Mouse (Mus musculus) CD8-positive naive resting alpha-beta T cell, adult 2 months (primary cell): ENCODE data around the gene Brca1.
"Not testable (repeated sequence)": the region's sequence is repeated elsewhere in the genome, so short reads cannot be mapped to it uniquely, and the experiment has no call there.

Experiments
- DNase-seq, 2 experiments: peaks; one replicate each; pipeline ENCODE4 v3.0.0; 2022; ENCODE audit warnings: low read depth in 2 of 2, low spot score in 2 of 2

Gene Brca1

GRCm38 (mm10) chr11:101551751-101552475 is at the start of gene Brca1, which contains the start of gene Nbr1:
Brca1 (minus strand) TSS chr11:101551955.
Nbr1 (plus strand) TSS chr11:101552149.
- peak; percentile 82 to 86 for DNase-seq

- no peak for DNase-seq
Measured at GRCm38 (mm10) chr11:101599156-101599555, 47.4 kb upstream of the Brca1 start, which contains the start of gene Gm11634. Gm11634 (minus strand) TSS chr11:101599256.

- no peak for DNase-seq
Measured at GRCm38 (mm10) chr11:101589989-101590624, 38.4 kb upstream of the Brca1 start.

GRCm38 (mm10) chr11:101589444-101589843 is 37.7 kb upstream of the Brca1 start:
- peak; percentile 31 to 68 for DNase-seq

- DNase-seq: no peak
Measured at GRCm38 (mm10) chr11:101588868-101589267, 37.1 kb upstream of the Brca1 start.

GRCm38 (mm10) chr11:101587676-101588075 is 35.9 kb upstream of the Brca1 start:
- no peak for DNase-seq

- DNase-seq: no peak
Measured at GRCm38 (mm10) chr11:101585805-101586204, 34.0 kb upstream of the Brca1 start.

- DNase-seq: not testable (repeated sequence)
Measured at GRCm38 (mm10) chr11:101585031-101585430, 33.3 kb upstream of the Brca1 start.

- no peak for DNase-seq
Measured at GRCm38 (mm10) chr11:101583205-101583604, 31.4 kb upstream of the Brca1 start.

GRCm38 (mm10) chr11:101582054-101583035 is 30.6 kb upstream of the Brca1 start, which contains the start of gene Tmem106a:
Tmem106a (plus strand) TSS chr11:101582242.
- peak; percentile 11 to 28 for DNase-seq

- no peak for DNase-seq
Measured at GRCm38 (mm10) chr11:101581081-101581764, 29.5 kb upstream of the Brca1 start.

- no peak for DNase-seq
Measured at GRCm38 (mm10) chr11:101576116-101576515, 24.4 kb upstream of the Brca1 start.

- DNase-seq: no peak
Measured at GRCm38 (mm10) chr11:101568421-101568820, 16.7 kb upstream of the Brca1 start.

GRCm38 (mm10) chr11:101562391-101562790 is 10.6 kb upstream of the Brca1 start:
- peak; percentile 56 to 73 for DNase-seq

GRCm38 (mm10) chr11:101556954-101557353 is 5.2 kb upstream of the Brca1 start:
- no peak for DNase-seq

GRCm38 (mm10) chr11:101556541-101556940 is 4.8 kb upstream of the Brca1 start:
- no peak for DNase-seq

GRCm38 (mm10) chr11:101553354-101553930 is 1.7 kb upstream of the Brca1 start:
- DNase-seq: no peak

GRCm38 (mm10) chr11:101552476-101553300 is 933 bp upstream of the Brca1 start:
- peak; percentile 95 for DNase-seq

- DNase-seq: no peak
Measured at GRCm38 (mm10) chr11:101548526-101548925, 3.2 kb downstream of the Brca1 start.
